Mouse (Mus musculus): ENCODE data around the gene Dnajb3. TPM values are rescaled to one million over a fixed set of nuclear protein-coding genes. Genes with fewer than 3 reads are reported as not detected.
"Not testable (repeated sequence)": the region's sequence is repeated elsewhere in the genome, so short reads cannot be mapped to it uniquely, and the experiment has no call there.

Dnajb3 gene
- polyA plus RNA-seq, 1 experiment, result 1.6 TPM

DNA sequence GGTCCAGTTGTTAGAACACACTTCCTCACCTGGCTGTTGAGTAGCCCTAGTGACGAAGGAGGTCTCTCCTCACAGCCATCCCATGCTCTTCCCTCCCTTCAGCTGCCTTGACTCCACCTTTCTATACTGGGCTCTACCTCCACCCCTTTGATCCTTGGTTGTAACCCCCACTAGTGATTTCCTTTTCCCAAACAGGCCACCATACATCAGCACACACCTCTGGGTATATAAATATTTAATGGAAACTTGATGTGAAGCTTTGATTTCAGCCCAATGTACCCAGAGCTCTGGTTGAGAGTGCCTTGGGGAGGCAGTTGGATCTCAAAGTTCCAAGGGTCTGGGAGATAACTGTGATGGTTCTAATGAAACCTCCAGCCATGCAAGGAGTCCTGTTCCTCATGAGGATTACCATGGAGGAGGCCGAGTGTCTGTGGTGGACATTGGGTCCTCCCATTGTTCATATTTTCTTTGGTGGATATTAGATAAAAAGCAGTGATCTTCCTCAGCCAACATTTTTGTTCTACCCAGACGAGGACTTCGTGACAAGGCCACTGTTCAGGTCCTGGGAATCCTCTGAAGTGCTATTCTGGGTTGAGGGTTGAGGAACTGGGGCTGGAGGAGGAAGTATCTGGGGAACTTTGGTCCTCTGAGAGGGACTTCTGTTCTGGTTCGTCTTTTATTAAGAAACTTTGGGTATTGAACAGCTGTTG, 21.2 kb upstream of the Dnajb3 start, which contains the start of gene Mroh2a:
TSS of gene Mroh2a (plus strand) at position 317 of the 710 bp plus-strand sequence.
- no peaks in the 10 kb centered on the region for H3K4me1 ChIP-seq (ENCODE audit: control insufficient read depth, insufficient read depth, low read length)
- no peak within 1 kb of the TSS for H3K4me3 ChIP-seq (ENCODE audit: insufficient read depth, low read length)
- TF ChIP-seq POLR2A (IDR thresholded peaks at IDR 0.05; ENCODE audit: extremely low read depth, insufficient read depth, low read length) (no peak), CTCF (IDR thresholded peaks at IDR 0.05; ENCODE audit: extremely low read depth, insufficient read depth, low read length) (no peak)
- H3K27ac ChIP-seq (ENCODE audit: insufficient read depth, low read length), result no peak within 1 kb of the TSS

DNA sequence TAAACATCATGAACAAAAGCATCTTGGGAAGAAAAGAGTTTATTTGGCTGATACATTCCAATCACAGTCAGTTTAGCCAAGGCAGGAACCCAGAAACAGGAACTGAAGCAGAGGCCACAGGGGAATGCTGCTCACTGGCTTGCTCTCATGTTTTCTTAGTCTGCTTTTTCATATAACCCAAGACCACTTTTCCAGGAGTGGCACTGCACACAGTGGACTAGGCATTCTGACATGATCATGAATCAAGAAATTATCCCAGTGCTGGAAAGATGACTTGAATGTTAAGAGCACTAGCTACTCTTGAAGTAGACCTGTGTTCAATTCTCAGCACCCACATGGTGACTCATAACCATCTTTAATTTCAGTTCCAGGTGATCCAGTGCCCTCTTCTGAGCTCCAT, 20.2 kb upstream of the Dnajb3 start:
- H3K4me1 ChIP-seq (ENCODE audit: control insufficient read depth, insufficient read depth, low read length), result no peaks in the 10 kb centered on the region
- no peak overlapping the region for H3K4me3 ChIP-seq (ENCODE audit: insufficient read depth, low read length)
- no peak overlapping the region for H3K27ac ChIP-seq (ENCODE audit: insufficient read depth, low read length)
- TF ChIP-seq POLR2A (IDR thresholded peaks at IDR 0.05; ENCODE audit: extremely low read depth, insufficient read depth, low read length), result no peak
- TF ChIP-seq CTCF (IDR thresholded peaks at IDR 0.05; ENCODE audit: extremely low read depth, insufficient read depth, low read length), result no peak

DNA sequence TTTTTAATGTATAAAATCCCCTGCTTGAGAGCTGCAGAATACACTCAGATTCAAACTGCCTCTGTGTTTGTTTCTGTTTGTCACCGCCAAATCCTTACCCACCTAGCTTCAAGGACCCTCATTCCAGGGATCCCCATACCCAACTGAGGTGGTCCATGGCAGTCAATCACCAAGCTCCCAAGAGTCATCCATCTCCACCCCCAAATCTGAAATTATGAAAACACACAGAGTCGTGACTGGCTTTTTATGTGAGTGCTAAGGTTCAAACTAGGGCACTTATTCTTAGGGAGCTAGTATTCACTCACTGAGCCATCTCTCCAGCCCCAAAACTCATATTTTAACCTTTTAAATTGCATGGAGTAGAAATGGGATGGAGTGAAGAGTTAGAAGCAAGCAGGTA, 19.7 kb upstream of the Dnajb3 start:
- H3K4me3 ChIP-seq (ENCODE audit: insufficient read depth, low read length); H3K27ac ChIP-seq (ENCODE audit: insufficient read depth, low read length); H3K4me1 ChIP-seq (ENCODE audit: control insufficient read depth, insufficient read depth, low read length): not testable (repeated sequence)

DNA sequence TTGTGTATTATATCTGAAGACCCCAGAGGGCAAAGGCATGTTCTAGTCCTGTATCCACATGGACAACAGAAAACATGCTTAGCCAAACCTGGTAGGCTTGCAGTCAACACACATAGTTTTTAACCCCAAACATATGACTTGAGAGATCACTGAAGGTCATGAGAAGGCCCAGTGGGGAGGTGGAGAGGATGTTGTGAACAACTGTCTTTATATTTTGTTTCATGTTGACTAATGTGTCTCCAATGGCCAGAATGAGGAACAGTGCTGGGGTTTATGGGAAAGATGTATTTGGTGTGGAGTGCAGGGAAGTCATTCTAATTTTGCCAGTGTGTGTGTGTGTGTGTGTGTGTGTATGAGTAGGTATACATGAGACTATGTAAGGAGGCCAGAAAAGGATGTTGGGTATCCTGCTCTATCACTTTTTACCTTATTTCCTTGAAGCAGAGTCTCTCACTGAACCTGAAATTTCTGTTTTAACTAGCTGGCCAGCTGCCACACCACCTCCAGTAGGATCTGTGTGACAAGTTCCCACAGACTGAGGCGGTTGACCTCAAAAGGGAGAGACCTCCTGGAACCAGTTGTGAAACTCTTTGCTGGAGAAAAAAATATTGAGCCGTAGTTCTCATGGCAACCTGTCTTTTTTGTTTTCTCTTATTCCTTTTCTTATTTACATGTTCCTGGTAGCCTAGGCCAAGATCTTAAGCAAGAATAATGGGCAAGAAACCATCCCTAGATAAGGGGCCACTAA, 18.6 kb upstream of the Dnajb3 start:
- TF ChIP-seq POLR2A (IDR thresholded peaks at IDR 0.05; ENCODE audit: extremely low read depth, insufficient read depth, low read length) (no peak), CTCF (IDR thresholded peaks at IDR 0.05; ENCODE audit: extremely low read depth, insufficient read depth, low read length) (no peak)
- Histone ChIP-seq H3K4me3 (ENCODE audit: insufficient read depth, low read length) (no peak overlapping the region), H3K27ac (ENCODE audit: insufficient read depth, low read length) (no peak overlapping the region), H3K4me1 (ENCODE audit: control insufficient read depth, insufficient read depth, low read length) (no peaks in the 10 kb centered on the region)

DNA sequence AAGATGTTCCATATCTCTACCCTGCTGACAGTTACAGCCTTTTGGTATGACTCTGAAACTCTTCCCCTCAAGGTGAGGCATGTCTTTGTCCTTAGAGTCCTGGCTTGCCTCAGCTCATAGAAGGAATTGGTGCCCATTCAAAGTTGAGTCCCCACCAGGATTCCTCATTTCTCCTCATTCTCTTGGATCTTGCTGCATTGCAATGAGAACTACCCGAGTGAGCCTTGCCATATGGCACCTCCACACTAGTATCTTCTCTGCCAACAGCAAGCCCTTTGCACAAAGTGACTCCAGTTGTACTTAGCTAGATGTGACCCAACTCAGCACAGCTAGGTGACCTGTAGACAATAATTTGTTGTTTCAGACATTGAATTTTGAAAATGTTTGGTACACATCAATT, 18.0 kb upstream of the Dnajb3 start:
- H3K27ac ChIP-seq (ENCODE audit: insufficient read depth, low read length), result no peak overlapping the region
- no peaks in the 10 kb centered on the region for H3K4me1 ChIP-seq (ENCODE audit: control insufficient read depth, insufficient read depth, low read length)
- TF ChIP-seq CTCF (IDR thresholded peaks at IDR 0.05; ENCODE audit: extremely low read depth, insufficient read depth, low read length) (no peak), POLR2A (IDR thresholded peaks at IDR 0.05; ENCODE audit: extremely low read depth, insufficient read depth, low read length) (no peak)
- H3K4me3 ChIP-seq (ENCODE audit: insufficient read depth, low read length), result no peak overlapping the region

DNA sequence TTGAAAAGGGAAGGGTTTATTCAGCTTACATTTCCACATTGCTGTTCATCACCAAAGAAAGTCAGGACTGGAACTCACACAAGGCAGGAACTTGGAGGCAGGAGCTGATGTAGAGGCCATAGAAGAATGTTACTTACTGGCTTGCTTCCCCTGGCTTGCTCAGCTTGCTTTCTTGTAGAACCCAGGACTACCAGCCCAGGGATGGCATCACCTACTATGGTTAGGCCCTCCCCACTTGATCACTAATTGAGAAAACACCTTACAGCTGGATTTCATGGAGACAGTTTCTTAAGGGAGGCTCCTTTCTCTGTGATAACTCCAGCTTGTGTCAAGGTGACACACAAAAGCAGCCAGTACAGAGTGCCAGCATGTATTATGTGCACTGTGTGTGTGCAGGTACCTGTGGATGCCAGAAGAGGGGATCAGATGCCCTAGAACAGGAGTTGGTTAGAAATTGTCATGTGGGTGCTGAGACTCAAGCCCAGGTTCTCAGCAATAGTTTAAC, 17.5 kb upstream of the Dnajb3 start:
- H3K27ac ChIP-seq (ENCODE audit: insufficient read depth, low read length); H3K4me1 ChIP-seq (ENCODE audit: control insufficient read depth, insufficient read depth, low read length); H3K4me3 ChIP-seq (ENCODE audit: insufficient read depth, low read length): not testable (repeated sequence)

DNA sequence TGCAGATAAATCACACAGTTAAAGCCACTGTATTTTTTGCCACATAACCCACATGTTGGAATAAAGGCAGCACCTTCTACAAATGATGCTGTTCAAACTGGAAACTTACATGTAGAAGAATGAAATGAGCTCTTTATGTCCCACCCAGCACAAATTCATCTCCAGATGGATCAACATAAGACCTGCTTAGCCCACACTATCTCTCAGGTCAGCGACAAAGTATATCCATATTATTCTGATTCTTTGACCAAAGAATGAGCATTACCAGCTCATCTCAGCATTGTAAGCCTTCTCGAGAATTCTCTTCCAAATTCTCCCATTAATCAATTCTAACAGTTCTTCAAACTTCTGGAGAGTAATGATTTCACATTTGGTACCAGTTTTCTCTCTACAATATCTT, 16.6 kb upstream of the Dnajb3 start:
- TF ChIP-seq CTCF (IDR thresholded peaks at IDR 0.05; ENCODE audit: extremely low read depth, insufficient read depth, low read length) (no peak), POLR2A (IDR thresholded peaks at IDR 0.05; ENCODE audit: extremely low read depth, insufficient read depth, low read length) (no peak)
- no peak overlapping the region for H3K4me3 ChIP-seq (ENCODE audit: insufficient read depth, low read length)
- H3K27ac ChIP-seq (ENCODE audit: insufficient read depth, low read length), result no peak overlapping the region
- no peaks in the 10 kb centered on the region for H3K4me1 ChIP-seq (ENCODE audit: control insufficient read depth, insufficient read depth, low read length)

DNA sequence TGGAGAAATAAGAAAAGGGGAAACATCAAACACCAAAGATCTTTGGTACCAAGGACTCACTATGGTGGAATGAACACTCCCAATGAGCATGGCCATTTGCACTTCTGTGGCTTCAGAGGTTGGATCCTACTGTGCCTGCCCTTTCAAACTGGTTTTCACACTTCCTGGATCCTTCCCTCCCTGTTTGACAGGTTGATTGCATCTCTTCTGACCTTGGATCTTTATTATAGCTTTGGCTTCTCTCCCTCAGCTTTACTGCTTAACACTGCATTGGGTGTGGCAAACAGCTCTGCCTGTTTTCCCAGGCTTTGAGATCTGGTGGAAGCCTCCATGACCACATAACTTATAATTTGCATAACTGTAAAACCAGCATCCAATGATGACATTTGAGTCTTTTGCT, 14.8 kb upstream of the Dnajb3 start:
- H3K27ac ChIP-seq (ENCODE audit: insufficient read depth, low read length), result no peak overlapping the region
- TF ChIP-seq CTCF (IDR thresholded peaks at IDR 0.05; ENCODE audit: extremely low read depth, insufficient read depth, low read length), result no peak
- no peak for TF ChIP-seq POLR2A (IDR thresholded peaks at IDR 0.05; ENCODE audit: extremely low read depth, insufficient read depth, low read length)
- no peaks in the 10 kb centered on the region for H3K4me1 ChIP-seq (ENCODE audit: control insufficient read depth, insufficient read depth, low read length)
- no peak overlapping the region for H3K4me3 ChIP-seq (ENCODE audit: insufficient read depth, low read length)

DNA sequence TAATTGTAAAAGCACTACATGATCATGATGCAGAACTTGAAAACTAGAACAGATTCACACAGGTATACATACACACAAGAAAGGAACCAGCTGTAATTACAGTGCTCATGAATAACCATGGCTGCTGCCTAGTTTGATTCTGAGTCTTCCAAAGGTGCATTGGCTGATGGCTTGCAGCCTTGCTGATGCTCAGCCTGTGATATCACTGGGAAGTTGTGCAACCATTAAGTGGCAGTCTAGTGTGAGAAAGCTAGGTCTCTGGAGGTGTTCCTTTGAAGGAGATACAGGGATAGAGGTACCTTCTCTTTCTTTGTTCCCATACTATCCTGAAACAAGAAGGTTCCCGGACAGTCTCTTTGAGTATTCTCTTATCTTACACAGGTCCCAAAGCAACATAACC, 13.5 kb upstream of the Dnajb3 start:
- no peak overlapping the region for H3K4me3 ChIP-seq (ENCODE audit: insufficient read depth, low read length)
- H3K27ac ChIP-seq (ENCODE audit: insufficient read depth, low read length), result no peak overlapping the region
- H3K4me1 ChIP-seq (ENCODE audit: control insufficient read depth, insufficient read depth, low read length), result no peaks in the 10 kb centered on the region
- no peak for TF ChIP-seq CTCF (IDR thresholded peaks at IDR 0.05; ENCODE audit: extremely low read depth, insufficient read depth, low read length)
- TF ChIP-seq POLR2A (IDR thresholded peaks at IDR 0.05; ENCODE audit: extremely low read depth, insufficient read depth, low read length), result no peak

DNA sequence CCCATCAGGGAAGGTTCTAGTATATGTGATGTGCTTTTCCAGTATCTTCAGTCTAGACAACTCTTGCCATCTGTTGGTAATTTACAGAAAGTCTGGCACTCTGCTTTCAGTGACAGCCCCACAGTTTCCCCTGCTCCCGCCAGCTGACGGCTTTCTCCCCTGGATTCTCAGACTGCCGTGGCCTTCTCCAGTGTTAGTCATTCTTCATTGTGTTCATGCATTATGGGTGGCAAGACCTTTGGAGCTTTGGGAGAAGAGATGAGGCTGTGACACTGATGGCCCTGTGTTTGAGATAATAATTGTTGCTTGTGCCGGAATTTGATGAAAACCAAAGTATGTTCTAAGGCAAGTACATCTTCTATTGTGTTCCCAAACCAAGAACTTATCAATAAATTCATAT, 13.0 kb upstream of the Dnajb3 start:
- no peak overlapping the region for H3K27ac ChIP-seq (ENCODE audit: insufficient read depth, low read length)
- no peaks in the 10 kb centered on the region for H3K4me1 ChIP-seq (ENCODE audit: control insufficient read depth, insufficient read depth, low read length)
- TF ChIP-seq CTCF (IDR thresholded peaks at IDR 0.05; ENCODE audit: extremely low read depth, insufficient read depth, low read length) (no peak), POLR2A (IDR thresholded peaks at IDR 0.05; ENCODE audit: extremely low read depth, insufficient read depth, low read length) (no peak)
- H3K4me3 ChIP-seq (ENCODE audit: insufficient read depth, low read length), result no peak overlapping the region
